Mouse (Mus musculus): ENCODE data around the gene Nprl3. TPM values are rescaled to one million over a fixed set of nuclear protein-coding genes. Genes with fewer than 3 reads are reported as not detected.

The Nprl3 gene
- polyA plus RNA-seq, 1 experiment from 2014 or later, result 48.2 TPM

- H3K4me2 ChIP-seq (replicated peaks), result no peak overlapping the region
- WGBS, result 65% methylated on average over 5 of the region's 5 CpGs
These were observed 78.1 kb downstream of the Nprl3 start for GRCm38 (mm10) chr11:32189434-32189833.

GRCm38 (mm10) chr11:32188881-32189280, 78.6 kb downstream of the Nprl3 start:
- H3K4me2 ChIP-seq (replicated peaks), result no peak overlapping the region
- no peaks in the 10 kb centered on the region for H3K4me1 ChIP-seq
- no peak for ATAC-seq (ENCODE audit: insufficient number of reproducible peaks, insufficient read depth, low FRiP score, low TSS enrichment)
- H3K36me3 ChIP-seq, result no peaks in the 10 kb centered on the region
- no peaks in the 10 kb centered on the region for H3K27me3 ChIP-seq
- no peak overlapping the region for H3K4me3 ChIP-seq
- 85% methylated on average over 12 of the region's 12 CpGs for WGBS
- no peak overlapping the region for H3K27ac ChIP-seq
- H3K9ac ChIP-seq, result no peak overlapping the region
- H3K9me3 ChIP-seq, result no peaks in the 10 kb centered on the region

More at GRCm38 (mm10) chr11:32189434-32189833, 78.1 kb downstream of the Nprl3 start:
- Histone ChIP-seq H3K9ac (no peak overlapping the region), H3K36me3 (no peaks in the 10 kb centered on the region), H3K9me3 (no peaks in the 10 kb centered on the region), H3K4me1 (no peaks in the 10 kb centered on the region), H3K27ac (no peak overlapping the region), H3K4me3 (no peak overlapping the region), H3K27me3 (no peaks in the 10 kb centered on the region)
- no peak for ATAC-seq (ENCODE audit: insufficient number of reproducible peaks, insufficient read depth, low FRiP score, low TSS enrichment)

- no peaks in the 10 kb centered on the region for H3K36me3 ChIP-seq
- no peak overlapping the region for H3K4me3 ChIP-seq
- H3K27me3 ChIP-seq, result no peaks in the 10 kb centered on the region
- 85% methylated on average over 4 of the region's 4 CpGs for WGBS
- H3K4me1 ChIP-seq, result no peaks in the 10 kb centered on the region
- ATAC-seq (ENCODE audit: insufficient number of reproducible peaks, insufficient read depth, low FRiP score, low TSS enrichment), result no peak
- H3K4me2 ChIP-seq (replicated peaks), result no peak overlapping the region
- no peak overlapping the region for H3K27ac ChIP-seq
- H3K9me3 ChIP-seq, result no peaks in the 10 kb centered on the region
- H3K9ac ChIP-seq, result no peak overlapping the region
These were observed 80.3 kb downstream of the Nprl3 start for GRCm38 (mm10) chr11:32187256-32187655.

- no peak for ATAC-seq (ENCODE audit: insufficient number of reproducible peaks, insufficient read depth, low FRiP score, low TSS enrichment)
- H3K27ac ChIP-seq, result no peak overlapping the region
- no peaks in the 10 kb centered on the region for H3K9me3 ChIP-seq
- H3K4me3 ChIP-seq, result no peak overlapping the region
- H3K36me3 ChIP-seq, result no peaks in the 10 kb centered on the region
- H3K4me2 ChIP-seq (replicated peaks), result no peak overlapping the region
- H3K27me3 ChIP-seq, result no peaks in the 10 kb centered on the region
- no peak overlapping the region for H3K9ac ChIP-seq
- WGBS, result 76% methylated on average over 3 of the region's 3 CpGs
- no peaks in the 10 kb centered on the region for H3K4me1 ChIP-seq
These were observed 81.5 kb downstream of the Nprl3 start for GRCm38 (mm10) chr11:32186031-32186430.

GRCm38 (mm10) chr11:32184469-32184868, 83.0 kb downstream of the Nprl3 start:
- Histone ChIP-seq H3K27ac (no peak overlapping the region), H3K4me3 (no peak overlapping the region), H3K9me3 (no peaks in the 10 kb centered on the region), H3K4me1 (no peaks in the 10 kb centered on the region), H3K9ac (no peak overlapping the region), H3K4me2 (replicated peaks) (no peak overlapping the region), H3K27me3 (no peaks in the 10 kb centered on the region), H3K36me3 (no peaks in the 10 kb centered on the region)
- 88% methylated on average over 8 of the region's 8 CpGs for WGBS
- ATAC-seq (ENCODE audit: insufficient number of reproducible peaks, insufficient read depth, low FRiP score, low TSS enrichment), result no peak

GRCm38 (mm10) chr11:32181973-32182868, 85.3 kb downstream of the Nprl3 start:
- no peak for ATAC-seq (ENCODE audit: insufficient number of reproducible peaks, insufficient read depth, low FRiP score, low TSS enrichment)
- Histone ChIP-seq H3K27ac (no peak overlapping the region), H3K36me3 (no peaks in the 10 kb centered on the region), H3K27me3 (no peaks in the 10 kb centered on the region), H3K9ac (no peak overlapping the region), H3K4me1 (no peaks in the 10 kb centered on the region), H3K4me2 (replicated peaks) (no peak overlapping the region), H3K9me3 (0 out of 2 replicates have a peak, but pooled peaks cover 3% of the 10 kb centered on the region), H3K4me3 (no peak overlapping the region)
- WGBS, result 50% methylated on average over 25 of the region's 25 CpGs

GRCm38 (mm10) chr11:32181246-32181645, 86.3 kb downstream of the Nprl3 start:
- Histone ChIP-seq H3K4me3 (no peak overlapping the region), H3K4me1 (no peaks in the 10 kb centered on the region), H3K9me3 (0 out of 2 replicates have a peak, but pooled peaks cover 3% of the 10 kb centered on the region), H3K27ac (no peak overlapping the region), H3K4me2 (replicated peaks) (no peak overlapping the region), H3K36me3 (no peaks in the 10 kb centered on the region), H3K27me3 (no peaks in the 10 kb centered on the region), H3K9ac (no peak overlapping the region)
- WGBS, result 78% methylated on average over 4 of the region's 4 CpGs
- no peak for ATAC-seq (ENCODE audit: insufficient number of reproducible peaks, insufficient read depth, low FRiP score, low TSS enrichment)

GRCm38 (mm10) chr11:32178506-32178905, 89.0 kb downstream of the Nprl3 start:
- ATAC-seq (ENCODE audit: insufficient number of reproducible peaks, insufficient read depth, low FRiP score, low TSS enrichment), result no peak
- WGBS, result 76% methylated on average over 1 of the region's 1 CpGs
- Histone ChIP-seq H3K4me1 (no peaks in the 10 kb centered on the region), H3K27ac (no peak overlapping the region), H3K27me3 (no peaks in the 10 kb centered on the region), H3K4me3 (no peak overlapping the region), H3K9ac (no peak overlapping the region), H3K9me3 (0 out of 2 replicates have a peak, but pooled peaks cover 3% of the 10 kb centered on the region), H3K4me2 (replicated peaks) (no peak overlapping the region), H3K36me3 (no peaks in the 10 kb centered on the region)

Other genes with a start within 250 kb of the Nprl3 start
- gene Il9r, start 67.4 kb downstream of the Nprl3 start, polyA plus RNA-seq (2016; fragmentation: Nextera tagmentation; extraction: Ambion mirVana), result not detected in 2 replicates
- 69.3 and 71.1 TPM in 2 replicates for gene Snrnp25, start 62.3 kb downstream of the Nprl3 start, polyA plus RNA-seq (2016; fragmentation: Nextera tagmentation; extraction: Ambion mirVana)
- gene Rhbdf1, start 45.4 kb downstream of the Nprl3 start, polyA plus RNA-seq (2016; fragmentation: Nextera tagmentation; extraction: Ambion mirVana), result 46.5 and 49.8 TPM in 2 replicates
- 36.0 and 36.5 TPM in 2 replicates for gene Mpg, start 41.2 kb downstream of the Nprl3 start, polyA plus RNA-seq (2016; fragmentation: Nextera tagmentation; extraction: Ambion mirVana)
- gene Hba-x, start 8.7 kb upstream of the Nprl3 start, polyA plus RNA-seq (2016; fragmentation: Nextera tagmentation; extraction: Ambion mirVana), result 1,599 and 1,804 TPM in 2 replicates
- 3,181 and 3,391 TPM in 2 replicates for gene Hba-a1, start 15.8 kb upstream of the Nprl3 start, polyA plus RNA-seq (2016; fragmentation: Nextera tagmentation; extraction: Ambion mirVana)
- 2.5 and 4.6 TPM in 2 replicates for gene Hbq1b, start 19.3 kb upstream of the Nprl3 start, polyA plus RNA-seq (2016; fragmentation: Nextera tagmentation; extraction: Ambion mirVana)
- 6,828 and 7,450 TPM in 2 replicates for gene Hba-a2, start 28.8 kb upstream of the Nprl3 start, polyA plus RNA-seq (2016; fragmentation: Nextera tagmentation; extraction: Ambion mirVana)
- 0.53 TPM in 1 of 2 replicates, not detected in the other for gene Hbq1a, start 32.4 kb upstream of the Nprl3 start, polyA plus RNA-seq (2016; fragmentation: Nextera tagmentation; extraction: Ambion mirVana)
- gene Sh3pxd2b, start 80.1 kb upstream of the Nprl3 start, polyA plus RNA-seq (2016; fragmentation: Nextera tagmentation; extraction: Ambion mirVana), result 28.8 and 30.6 TPM in 2 replicates
- gene Ubtd2, start 187.7 kb upstream of the Nprl3 start, polyA plus RNA-seq (2016; fragmentation: Nextera tagmentation; extraction: Ambion mirVana), result 93.7 and 96.7 TPM in 2 replicates